Mouse (Mus musculus): ENCODE measurements around the gene Igf1.

- TF ChIP-seq CTCF (conservative IDR thresholded peaks at IDR 0.05; ENCODE audit: low read length) (no peak), POU5F1 (IDR thresholded peaks at IDR 0.05; ENCODE audit: borderline replicate concordance, low read length) (no peak), NANOG (IDR thresholded peaks at IDR 0.05; ENCODE audit: borderline replicate concordance, low read length) (no peak)
Observed at GRCm38 (mm10) chr10:87885326-87886040, 27.4 kb downstream of the Igf1 start.

Measured in E14TG2a.4 (cell line).